Mouse (Mus musculus): ENCODE measurements around the gene Ppp1r10.

Gene Ppp1r10

DNA sequence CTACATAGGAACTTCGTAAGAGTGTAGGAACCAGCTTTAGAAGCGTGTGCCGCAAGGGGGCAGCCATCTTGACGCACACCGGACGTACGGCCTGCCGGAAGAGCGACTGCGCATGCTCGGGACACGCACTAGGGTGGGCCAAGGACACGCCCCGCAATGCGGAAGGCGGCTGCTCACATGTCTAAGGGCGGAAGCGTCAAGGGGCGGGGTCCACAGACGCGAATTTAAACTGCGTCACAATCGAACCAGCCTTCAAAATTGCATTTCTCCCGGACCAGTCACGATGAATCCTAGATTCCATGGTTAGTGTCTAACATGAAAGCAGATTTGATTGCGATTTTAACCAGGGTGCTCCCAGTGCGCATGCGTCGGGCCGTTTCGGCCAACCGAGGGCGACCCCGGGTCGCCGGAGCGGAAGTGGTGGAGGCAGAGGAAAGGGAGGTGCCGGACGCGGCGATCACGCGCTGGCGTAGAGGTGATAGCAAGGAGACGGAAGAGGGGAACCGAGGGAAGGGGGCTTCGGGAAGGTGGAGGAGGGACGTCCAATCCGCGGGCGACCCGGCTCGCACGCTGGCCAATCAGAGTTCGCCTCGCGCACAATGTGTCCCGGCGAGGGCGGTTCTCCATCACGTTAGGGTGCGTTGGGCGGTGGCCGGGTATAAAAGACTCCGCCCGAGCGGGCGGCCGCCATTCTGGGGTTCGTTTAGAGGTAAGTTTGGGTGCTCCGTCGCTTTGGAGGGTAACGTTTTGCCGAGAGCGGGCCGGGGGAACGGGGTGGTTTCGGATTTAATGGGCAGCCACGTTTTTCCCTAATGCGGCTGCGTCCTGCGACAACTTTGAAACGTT lies at the start of gene Ppp1r10, which contains the start of gene Mrps18b:
Gene Ppp1r10, plus strand, starts transcription at position 138 of the 846 bp plus-strand sequence.
Gene Mrps18b, minus strand, starts transcription at position 93 of the 846 bp plus-strand sequence.
- DNase-seq (ENCODE audit: low spot score in 2 of 2) = peak; percentile 96 to 99

DNA sequence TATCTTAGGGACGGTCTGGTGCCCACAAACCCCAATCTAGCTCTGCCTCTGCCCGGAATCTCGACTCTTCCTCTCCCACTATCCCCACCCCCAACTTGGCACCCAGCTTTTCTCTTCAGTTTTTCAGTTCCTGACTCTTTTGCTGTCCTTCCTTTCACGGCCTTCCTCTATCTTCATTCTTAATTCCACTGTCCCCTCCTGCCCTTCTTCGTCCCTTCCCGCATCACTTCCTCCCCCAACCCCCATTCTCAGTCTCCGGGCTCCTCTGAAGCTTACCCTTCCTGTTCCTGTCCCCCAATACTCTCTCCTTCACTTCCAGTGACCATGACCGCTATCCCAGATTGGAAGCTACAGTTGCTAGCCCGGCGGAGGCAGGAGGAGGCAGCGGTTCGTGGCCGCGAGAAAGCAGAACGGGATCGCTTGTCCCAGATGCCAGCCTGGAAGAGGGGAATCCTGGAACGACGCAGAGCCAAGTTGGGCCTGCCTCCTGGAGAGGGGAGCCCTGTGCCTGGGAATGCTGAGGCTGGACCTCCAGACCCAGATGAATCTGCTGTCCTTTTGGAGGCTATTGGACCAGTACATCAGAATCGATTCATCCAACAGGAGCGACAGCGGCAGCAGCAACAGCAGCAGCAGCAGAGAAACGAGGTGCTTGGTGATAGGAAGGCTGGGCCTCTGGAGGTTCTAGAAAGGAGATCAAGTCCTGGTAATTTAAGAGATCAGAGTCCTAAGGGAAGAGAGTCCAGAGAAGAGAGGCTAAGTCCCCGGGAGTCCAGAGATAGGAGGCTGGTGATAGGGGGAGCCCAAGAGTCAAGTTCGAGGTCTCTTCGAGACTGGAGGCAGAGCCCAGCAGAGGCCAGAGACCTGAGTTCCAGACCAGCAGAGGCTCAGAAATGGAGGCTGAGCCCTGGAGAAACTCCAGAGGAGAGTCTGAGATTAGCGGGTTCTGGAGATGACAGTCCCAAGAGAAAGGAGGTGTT lies 49.0 kb upstream of the Ppp1r10 start:
- DNase-seq (ENCODE audit: low spot score in 2 of 2) = peak; percentile 20 to 39

DNA sequence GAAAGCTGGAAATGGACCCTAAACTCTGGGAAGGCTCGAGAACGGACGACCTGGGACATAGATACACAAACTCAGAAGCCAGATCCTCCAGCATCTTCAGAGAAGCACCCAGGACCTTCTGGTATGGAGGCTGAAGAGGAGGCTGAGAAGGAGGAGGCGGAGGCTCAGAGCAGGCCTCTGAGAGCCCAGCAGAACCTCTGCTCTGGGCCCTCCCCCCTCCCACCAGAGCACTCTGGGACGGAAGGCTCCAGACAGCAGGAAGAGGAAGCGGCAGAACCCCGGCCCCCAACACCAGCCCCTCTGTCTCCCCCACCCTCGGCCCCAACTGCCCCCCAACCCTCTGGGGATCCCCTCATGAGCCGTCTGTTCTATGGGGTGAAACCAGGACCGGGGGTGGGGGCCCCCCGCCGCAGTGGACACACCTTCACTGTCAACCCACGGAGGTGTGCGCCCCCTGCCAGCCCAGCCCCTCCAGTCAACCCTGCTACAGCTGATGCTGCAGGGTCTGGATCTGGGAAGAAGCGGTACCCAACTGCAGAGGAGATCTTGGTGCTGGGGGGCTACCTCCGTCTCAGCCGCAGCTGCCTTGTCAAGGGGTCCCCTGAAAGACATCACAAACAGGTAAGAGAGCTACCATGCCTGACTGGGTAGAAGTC lies 47.9 kb upstream of the Ppp1r10 start:
- no peak for DNase-seq (ENCODE audit: low spot score in 2 of 2)

DNA sequence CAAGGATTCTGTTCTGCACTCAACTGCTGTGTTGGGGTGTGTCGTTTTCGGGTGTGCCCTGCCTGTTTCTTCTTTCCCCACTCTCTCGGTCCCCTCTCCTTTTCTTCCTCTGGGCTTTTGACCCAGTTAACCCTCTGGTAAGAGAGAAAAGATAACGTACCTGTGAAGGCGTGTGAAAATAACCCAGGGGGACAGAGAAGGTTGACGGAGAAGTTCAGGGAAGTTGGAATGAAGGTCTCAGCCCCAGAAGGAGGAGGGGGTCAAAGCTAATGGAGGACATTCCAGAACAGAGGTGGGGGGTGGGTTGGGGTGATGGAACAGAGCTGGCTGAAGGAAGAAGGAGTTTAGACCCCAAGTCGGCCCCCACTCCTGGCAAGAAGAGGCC lies 47.3 kb upstream of the Ppp1r10 start:
- no peak for DNase-seq (ENCODE audit: low spot score in 2 of 2)

DNA sequence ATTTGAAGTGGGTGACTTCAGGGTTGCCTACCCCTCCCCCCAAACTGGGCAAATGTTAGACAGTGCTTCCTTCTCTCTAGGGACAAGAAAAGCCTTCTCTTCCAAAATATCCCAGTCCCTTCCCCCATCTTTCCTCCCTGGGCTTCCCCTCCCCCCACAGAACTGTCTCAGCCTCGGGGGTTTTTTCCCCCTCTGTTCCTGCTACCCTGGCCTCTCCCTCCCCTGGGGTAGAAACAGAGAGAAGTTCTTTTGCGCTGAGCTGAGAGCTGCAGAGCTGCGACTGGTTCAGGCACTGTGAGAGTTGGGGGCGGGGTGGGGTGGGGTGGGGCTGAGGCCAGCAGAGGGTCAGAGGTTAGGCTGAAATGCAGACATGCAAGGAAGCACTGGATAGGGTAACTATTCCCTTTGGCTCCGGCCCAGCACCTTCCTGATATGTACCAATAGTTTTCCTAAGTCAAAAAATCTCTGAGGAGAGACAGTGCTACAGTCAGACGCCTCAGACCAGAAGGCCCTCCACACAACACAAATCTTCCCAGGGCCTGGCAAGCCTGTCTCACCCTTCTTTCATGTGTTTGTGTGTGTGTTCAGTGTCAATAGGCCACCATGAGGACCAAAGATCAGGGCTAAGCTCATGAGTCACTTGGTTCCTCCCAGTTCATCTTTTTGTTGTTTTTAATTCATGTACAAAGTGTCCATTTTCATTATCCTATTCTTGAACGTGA lies 46.7 kb upstream of the Ppp1r10 start:
- peak; percentile 23 to 50 for DNase-seq (ENCODE audit: low spot score in 2 of 2)

DNA sequence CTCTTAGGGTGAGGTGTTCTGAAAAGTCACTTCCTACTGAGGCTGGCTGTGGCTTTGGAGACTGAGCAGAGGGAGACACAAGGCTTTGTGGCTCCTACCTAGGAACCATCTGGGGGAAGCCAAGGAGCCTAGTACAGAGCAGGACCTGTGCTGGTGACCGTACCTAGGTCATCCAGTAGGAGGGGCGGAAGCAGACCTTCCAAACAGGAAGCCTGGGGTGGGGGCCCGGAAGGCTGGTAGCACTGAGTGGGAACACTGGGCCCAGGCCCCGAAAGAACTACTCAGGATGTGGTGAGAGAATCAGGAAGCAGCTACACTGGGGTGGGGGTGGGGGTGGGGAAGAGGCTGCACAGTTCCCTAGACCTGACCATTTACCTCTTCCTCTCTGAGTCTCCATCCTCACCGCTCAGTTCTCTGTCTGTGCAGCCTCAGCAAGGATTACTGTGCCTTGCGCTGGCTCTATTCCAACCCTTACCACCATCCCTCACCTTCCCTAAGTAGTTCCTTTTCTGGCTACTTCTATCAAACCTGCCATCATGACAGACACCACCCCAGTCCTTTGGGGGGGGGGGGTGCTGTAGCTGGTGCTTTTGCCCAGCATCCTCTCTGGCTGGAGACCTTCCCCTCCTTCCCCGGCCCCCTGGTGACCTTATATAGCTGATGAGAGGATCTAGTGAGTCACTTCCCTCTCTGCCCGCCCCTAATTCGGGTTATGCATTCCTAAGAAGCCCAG lies 45.9 kb upstream of the Ppp1r10 start:
- DNase-seq (ENCODE audit: low spot score in 2 of 2) = peak; percentile 23 to 54

DNA sequence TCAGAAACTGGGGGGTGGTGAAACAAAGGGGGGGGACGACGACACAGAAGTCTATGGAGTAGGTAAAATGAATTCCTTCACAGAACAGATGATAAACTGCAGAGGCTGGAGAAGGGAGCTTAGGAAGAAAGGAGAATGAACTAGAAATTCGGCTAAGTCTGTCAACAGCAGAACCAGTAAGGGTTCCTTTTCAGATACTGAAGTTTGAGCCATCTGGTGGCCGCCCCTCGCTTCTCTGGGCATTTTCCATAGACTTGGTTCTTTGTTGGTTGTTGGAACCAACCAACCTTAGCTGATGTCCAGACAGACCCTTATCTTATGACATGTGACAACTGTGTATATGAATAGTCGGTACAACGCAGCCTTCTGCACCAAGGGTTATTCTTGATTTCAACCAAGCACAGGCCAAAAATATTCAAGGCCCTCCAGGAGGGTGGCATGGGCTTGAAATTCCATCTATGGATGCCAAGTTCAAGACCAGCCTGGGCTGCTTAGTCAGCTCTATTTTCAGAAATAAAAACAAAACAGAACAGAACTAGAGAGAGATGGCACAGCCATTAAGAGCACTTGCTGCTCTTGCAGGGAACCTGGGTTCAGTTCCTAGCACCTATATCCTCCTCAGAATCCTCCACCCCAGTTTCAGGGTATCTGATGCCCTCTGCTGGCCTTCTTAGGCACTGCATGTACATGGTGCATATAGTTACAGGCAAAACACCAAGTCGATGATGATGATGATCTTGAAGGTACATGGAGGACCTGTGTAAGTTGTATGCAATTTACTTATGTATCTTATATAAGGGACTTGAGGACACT lies 45.1 kb upstream of the Ppp1r10 start:
- no peak for DNase-seq (ENCODE audit: low spot score in 2 of 2)

DNA sequence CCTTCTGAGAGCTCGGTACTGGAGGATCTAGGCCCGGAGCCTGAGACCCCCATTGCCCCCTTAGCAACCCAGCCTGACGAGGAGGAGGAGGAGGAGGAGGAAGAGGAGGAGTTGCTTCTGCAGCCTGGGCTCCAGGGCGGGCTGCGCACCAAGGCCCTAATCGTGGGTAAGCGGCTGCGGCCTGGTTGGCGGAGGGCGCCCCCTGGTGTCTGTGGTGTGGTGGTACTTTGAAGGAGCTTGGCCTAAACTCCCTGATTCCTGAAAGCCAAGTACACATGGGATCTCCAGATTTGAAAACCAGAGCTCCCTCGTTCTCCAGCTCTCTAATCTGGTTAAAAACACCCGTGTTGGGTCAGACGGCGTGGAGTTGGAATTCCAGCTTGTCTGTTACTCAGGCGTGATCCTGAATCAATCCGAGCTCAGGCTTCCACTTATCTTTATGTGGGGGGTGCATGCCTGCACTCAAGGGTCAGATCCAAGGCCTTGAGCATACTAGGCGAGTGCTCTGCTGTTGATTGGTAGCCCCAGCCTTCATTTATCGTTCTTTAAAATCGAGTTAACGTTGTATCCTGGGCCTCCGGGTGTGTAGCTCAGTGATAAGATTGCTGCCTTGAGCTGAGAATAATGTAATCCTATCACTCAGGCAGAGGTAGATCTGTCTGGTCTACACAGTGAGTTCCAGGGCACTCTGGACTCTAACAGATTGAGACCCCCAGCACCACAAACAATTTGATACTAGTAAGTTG lies 42.3 kb upstream of the Ppp1r10 start:
- peak; percentile 84 to 89 for DNase-seq (ENCODE audit: low spot score in 2 of 2)

DNA sequence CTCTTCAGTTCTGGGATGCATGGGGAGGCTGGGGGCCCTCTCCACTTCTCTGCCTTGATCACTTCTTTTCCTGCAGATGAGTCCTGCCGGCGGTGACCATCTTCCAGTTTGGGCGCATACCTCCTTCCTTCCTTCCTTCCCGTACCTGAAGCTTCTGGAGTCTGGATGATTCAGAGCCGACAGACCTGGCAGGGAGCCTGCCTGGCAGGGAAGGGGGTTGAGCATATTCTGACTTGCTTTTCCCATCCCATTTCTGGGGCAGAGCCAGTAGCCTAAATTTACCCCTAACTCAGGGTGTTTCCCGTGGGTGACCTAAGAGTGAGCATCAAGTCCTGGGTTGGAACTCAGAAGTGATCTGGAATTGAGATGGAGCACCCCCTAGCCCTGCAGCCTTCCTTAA lies 41.5 kb upstream of the Ppp1r10 start:
- no peak for DNase-seq (ENCODE audit: low spot score in 2 of 2)

DNA sequence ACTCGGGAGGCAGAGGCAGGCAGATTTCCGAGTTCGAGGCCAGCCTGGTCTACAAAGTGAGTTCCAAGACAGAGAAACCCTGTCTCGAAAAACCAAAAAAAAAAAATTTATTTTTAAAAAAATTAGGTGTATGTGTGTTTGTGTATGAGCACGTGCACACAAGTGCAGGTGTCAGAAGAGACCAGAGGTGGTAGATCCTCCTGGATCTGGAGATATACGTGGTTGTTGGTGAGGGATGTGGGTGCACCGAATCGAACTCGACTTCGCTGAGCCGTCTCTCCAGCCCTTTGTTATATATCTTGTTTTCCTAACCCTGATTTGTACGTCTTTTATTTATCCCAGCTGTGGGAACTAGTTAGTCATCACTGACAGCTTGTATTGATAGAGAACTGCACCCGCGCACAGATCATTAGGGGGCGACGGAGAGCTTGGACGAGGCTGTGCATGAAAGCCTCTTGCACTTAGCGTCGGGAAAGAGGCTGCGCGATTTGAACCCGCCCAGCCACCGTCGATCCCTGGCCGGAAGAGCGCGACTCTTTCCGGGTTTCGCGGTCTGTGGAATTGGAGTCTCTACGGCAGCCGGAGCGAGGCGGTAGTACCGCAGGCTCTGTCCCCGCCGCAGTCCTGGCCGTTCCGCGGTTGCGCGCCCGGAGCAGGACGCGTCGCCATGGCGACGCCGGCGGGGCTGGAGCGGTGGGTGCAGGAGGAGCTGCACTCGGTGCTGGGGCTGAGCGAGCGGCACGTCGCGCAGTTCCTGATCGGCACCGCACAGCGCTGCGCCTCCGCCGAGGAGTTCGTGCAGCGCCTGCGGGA lies 36.8 kb upstream of the Ppp1r10 start, which contains the start of gene Dhx16:
Gene Dhx16, plus strand, starts transcription at position 575 of the 813 bp plus-strand sequence.
- peak; percentile 90 to 94 for DNase-seq (ENCODE audit: low spot score in 2 of 2)

DNA sequence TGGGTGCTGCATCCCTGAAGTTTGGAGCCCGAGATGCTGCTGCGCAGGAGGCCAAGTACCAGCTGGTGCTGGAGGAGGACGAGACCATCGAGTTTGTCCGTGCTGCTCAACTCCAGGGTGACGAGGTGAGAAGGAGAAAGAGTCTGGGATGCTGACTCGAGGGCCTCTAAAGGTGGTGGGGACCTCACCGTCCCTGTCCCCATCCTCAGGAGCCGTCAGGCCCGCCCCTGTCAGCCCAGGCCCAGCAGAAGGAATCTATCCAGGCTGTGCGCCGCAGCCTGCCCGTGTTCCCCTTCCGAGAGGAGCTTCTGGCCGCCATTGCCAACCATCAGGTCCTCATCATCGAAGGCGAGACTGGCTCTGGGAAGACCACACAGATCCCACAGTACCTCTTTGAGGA lies 33.3 kb upstream of the Ppp1r10 start:
- DNase-seq (ENCODE audit: low spot score in 2 of 2) = no peak

DNA sequence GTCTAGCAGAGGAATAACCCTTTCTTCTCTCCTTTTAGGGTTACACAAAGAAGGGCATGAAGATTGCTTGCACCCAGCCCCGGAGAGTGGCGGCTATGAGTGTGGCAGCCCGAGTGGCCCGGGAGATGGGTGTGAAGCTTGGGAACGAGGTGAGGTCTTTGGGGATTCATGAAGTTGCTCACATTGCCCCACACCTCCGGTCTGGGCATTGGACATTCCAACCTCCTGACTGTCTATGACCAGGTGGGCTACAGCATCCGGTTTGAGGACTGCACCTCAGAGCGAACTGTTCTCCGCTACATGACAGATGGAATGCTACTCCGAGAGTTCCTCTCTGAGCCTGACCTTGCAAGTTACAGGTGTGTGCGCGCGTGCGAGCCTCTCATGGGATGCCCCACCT lies 32.5 kb upstream of the Ppp1r10 start:
- DNase-seq (ENCODE audit: low spot score in 2 of 2) = no peak

DNA sequence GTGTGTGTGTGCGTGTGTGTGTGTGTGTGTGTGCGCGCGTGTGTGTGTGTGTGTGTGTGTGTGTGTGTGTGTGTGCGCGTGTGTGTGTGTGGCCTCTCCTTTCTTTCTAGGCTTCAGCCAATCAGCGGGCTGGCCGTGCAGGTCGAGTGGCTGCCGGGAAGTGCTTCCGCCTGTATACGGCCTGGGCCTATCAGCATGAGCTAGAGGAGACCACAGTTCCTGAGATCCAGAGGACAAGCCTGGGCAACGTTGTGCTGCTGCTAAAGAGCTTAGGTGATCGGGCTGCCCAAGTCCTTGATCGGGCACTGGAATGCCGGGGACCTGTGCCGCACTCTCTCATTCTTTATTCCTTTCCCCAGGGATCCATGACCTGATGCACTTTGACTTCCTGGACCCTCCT lies 28.5 kb upstream of the Ppp1r10 start:
- DNase-seq (ENCODE audit: low spot score in 2 of 2) = no peak

DNA sequence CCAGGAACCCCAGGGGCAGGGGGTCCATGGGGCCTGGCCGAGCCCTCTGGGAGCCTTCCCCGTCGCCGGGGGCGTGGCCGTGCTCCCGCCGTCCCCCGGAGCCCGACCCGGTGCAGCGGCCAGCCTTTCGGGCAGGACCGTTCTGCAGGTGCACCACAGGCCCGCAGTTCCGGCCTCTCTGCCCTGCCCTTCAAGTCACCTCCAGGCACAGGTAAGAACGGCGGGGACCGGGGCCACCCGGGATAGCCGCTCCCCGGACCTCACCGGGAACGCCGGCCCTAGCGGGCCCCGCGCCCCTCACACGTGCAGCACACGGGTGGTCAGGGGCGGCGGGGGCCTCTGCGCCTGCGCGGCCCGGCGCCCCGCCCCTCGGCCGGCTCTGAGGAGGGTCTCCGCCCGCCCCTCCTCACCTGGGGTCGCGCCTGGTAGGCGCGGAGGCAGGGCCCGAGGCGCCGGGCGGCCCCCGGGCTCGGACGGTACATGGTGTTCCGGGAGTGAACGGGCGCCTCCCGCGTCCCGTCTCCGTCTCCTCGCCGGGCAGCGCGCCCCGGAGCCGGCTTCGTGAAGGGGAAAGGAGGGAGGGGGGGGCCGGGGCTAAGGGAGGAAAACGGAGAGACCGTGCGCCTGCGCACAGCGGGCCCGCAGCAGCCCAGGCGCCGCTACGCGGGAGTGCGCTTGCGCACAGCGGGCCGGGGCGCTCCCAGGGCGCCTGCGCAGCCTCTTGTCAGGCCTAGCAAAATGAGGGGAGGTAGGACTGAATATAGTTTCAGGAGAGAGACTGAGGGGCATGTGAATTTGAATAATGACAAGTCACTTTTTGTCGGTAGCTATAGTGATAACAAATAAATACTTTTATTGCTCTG lies 19.2 kb upstream of the Ppp1r10 start, which contains the start of gene 2310061I04Rik:
Gene 2310061I04Rik, minus strand, starts transcription at position 651 of the 863 bp plus-strand sequence.
- DNase-seq (ENCODE audit: low spot score in 2 of 2) = peak; percentile 75 to 87

DNA sequence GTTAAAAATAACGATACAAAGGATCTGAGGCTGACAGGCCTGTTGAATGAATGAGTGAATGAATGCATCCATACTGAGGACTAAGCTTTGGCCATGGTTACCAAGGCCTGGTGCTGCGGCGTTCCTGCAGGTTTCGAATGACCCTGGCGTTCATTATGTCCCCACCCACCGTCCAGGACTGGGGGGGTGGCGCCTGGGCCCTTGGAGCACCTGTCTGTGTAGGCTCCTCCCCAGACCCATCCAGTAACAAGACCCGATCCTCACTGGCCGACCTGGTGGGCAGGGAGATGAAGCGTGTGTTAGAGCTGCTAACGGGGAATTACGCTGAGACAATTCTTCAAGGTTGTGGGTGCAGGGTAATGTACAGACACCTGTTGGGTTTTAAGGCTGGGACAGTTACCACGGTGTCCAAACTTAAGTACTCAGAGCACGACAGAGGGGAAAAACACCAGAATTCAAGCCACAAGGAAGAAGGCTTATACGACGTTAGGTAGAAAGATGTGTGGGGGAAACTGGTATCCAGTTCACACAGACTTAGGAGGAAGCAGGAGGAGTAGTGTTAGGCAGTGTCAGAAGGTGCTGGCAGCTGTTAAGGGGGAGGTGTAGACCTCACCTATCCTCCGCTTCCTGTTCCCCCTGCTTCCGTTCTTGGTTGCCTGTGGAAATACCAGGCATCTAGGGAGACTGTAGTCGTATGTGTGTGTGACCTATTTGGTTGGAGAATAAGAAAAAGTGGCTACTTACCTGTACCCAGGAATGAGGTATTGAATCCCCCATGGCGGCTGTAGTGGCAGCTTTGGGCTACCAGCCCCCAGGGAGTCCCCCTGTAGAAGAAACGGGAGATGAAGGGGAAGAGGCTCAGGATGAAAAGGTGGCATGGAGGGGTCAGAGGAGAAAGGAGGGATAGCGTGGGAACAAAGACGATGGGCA lies 18.3 kb upstream of the Ppp1r10 start:
- no peak for DNase-seq (ENCODE audit: low spot score in 2 of 2)

DNA sequence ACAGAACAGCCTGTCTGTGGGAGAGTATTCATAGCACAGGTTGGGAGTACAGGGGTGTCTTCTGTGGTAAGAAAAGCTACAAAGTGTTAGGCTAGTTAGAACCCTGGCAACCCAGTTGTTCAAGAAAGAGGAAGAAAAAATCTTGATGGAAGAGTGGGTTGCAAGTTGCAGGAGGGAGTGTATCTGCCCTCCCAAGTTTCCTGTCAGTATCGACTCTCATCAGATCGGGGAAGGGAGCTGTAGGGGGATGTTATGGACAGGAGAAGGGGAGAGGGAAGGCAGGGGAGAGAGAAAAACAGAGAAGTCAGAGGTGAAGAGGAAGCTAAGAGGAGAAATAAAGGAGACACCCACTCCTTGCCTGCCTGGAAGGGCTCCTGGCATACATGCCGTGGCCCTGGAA lies 15.6 kb upstream of the Ppp1r10 start:
- DNase-seq (ENCODE audit: low spot score in 2 of 2) = no peak
